Mouse (Mus musculus) heart, embryonic 10.5 days (tissue): ENCODE measurements around the gene Eif3l. TPM values are rescaled to one million over a fixed set of nuclear protein-coding genes. Genes with fewer than 3 reads are reported as not detected.
A peak's percentile ranks its signal among the peaks of the same experiment; 100 is the strongest.

Source experiments
- DNase-seq: peaks from one replicate; pipeline ENCODE4 v3.0.0-alpha.2; 2017; ENCODE audit warnings: low spot score
- H3K27ac ChIP-seq: fragments of 300-500 bp; sonication (generic); 2 replicates; pipeline ENCODE4 v1.5.1; 2016; ENCODE audit warnings: mild to moderate bottlenecking
- H3K27me3 ChIP-seq: fragments of 300-500 bp; sonication (generic); 2 replicates; pipeline ENCODE4 v1.6.1; 2016; ENCODE audit warnings: mild to moderate bottlenecking; ENCODE audit not compliant: poor library complexity, insufficient read depth, severe bottlenecking
- H3K36me3 ChIP-seq: fragments of 300-500 bp; sonication (generic); 2 replicates; pipeline ENCODE4 v1.6.1; 2016; ENCODE audit warnings: mild to moderate bottlenecking, moderate library complexity
- H3K4me1 ChIP-seq: fragments of 300-500 bp; sonication (generic); 2 replicates; pipeline ENCODE4 v1.6.1; 2016; ENCODE audit warnings: mild to moderate bottlenecking
- H3K4me3 ChIP-seq: fragments of 300-500 bp; sonication (generic); 2 replicates; pipeline ENCODE4 v1.5.1; 2016; ENCODE audit warnings: mild to moderate bottlenecking, moderate library complexity
- H3K9me3 ChIP-seq: fragments of 300-500 bp; sonication (generic); 2 replicates; pipeline ENCODE4 v1.6.1; 2016; ENCODE audit warnings: mild to moderate bottlenecking, moderate library complexity
- WGBS: fragments of 180-500 bp; shearing (Covaris S2); methylation state at CpG from one replicate; pipeline ENCODE4 v1.1.7; 2016; 5-methylcytosine and 5-hydroxymethylcytosine counted together
- polyA plus RNA-seq: library from polyadenylated mRNA; unstranded; fragments of >200 nt; fragmentation: Nextera tagmentation; extraction: Ambion mirVana; gene quantifications from 2 replicates; pipeline ENCODE4 v1.2.1, GENCODE M21; 2016

The Eif3l gene
- polyA plus RNA-seq, 1 experiment from 2014 or later: 226 TPM

DNA sequence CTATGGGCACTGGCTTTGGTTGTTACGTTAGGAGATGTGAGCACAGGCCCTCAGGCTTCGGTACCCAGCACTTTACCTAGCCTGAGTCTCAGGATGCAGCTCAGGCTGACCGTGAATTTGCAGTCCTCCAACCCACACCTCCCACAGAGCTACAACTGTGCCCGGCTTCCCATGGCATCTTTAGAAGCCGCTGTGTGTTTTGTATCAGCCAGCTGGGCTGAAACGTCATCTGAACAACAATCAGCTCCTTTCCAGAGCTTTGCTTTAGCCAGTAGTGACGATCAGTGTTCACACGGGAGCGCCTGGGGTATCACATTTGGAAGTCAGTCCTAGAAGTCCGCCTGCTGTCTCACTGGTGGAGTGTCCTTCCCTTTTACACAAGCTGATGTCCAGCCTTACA is 28.3 kb downstream of the Eif3l start:
- H3K4me3 ChIP-seq: no peak overlapping the region
- peak overlapping the region; percentile 6; the same call in 1 of the 2 replicates for H3K27ac ChIP-seq
- no peaks in the 10 kb centered on the region for H3K36me3 ChIP-seq
- 76% methylated on average over 10 of the region's 10 CpGs for WGBS
- DNase-seq: no peak
- H3K27me3 ChIP-seq: no peaks in the 10 kb centered on the region
- no peaks in the 10 kb centered on the region for H3K9me3 ChIP-seq
- H3K4me1 ChIP-seq: peaks cover 48% of the 10 kb centered on the region

DNA sequence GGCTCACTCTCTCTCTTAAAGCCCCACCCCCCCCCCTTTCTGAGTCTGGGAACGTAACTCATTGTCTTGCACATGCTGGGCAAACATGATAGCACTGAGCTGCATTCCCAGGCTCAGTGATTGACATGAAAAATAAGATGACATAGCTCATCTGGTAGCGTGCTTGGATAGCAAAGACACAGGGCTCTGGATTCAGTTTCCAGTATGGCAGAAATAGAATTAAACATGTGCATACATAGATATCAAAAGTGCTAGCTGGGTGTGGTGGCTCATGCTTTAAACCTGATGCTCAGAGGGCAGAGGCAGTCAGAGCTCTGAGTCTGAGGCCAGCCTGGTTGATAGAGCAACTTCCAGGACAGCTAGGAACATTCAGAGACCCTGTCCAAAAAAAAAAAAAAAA is 30.8 kb downstream of the Eif3l start:
- no peak overlapping the region for H3K4me3 ChIP-seq
- no peaks in the 10 kb centered on the region for H3K36me3 ChIP-seq
- H3K27me3 ChIP-seq: no peaks in the 10 kb centered on the region
- no peak for DNase-seq
- no peaks in the 10 kb centered on the region for H3K9me3 ChIP-seq
- WGBS: 41% methylated on average over 2 of the region's 2 CpGs
- peaks cover 47% of the 10 kb centered on the region for H3K4me1 ChIP-seq
- H3K27ac ChIP-seq: no peak overlapping the region

DNA sequence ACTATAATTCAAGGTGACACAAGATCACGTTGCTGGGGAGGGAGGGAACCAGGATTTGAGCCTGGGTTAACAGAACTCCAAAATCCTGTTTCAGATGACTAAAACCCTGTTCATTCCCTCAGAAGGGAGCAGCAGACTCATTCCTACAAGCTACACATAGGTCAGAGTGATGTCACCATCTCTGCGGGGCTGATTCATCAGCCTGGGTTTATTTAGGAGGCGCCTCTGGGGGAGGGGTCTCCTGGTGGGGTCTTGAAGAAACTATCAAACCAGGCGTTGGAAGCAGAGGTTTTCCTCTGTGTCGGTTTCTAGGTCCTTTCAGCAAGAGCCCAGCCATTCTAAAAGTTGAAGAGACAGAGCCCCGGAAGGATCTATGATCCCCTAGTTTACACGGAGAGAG is 33.0 kb downstream of the Eif3l start:
- H3K27me3 ChIP-seq: no peaks in the 10 kb centered on the region
- peaks cover 41% of the 10 kb centered on the region for H3K4me1 ChIP-seq
- H3K36me3 ChIP-seq: peaks cover 8% of the 10 kb centered on the region
- peak overlapping the region; percentile 98 for H3K27ac ChIP-seq
- H3K9me3 ChIP-seq: no peaks in the 10 kb centered on the region
- H3K4me3 ChIP-seq: peak overlapping the region; percentile 84
- no peak for DNase-seq
- 16% methylated on average over 7 of the region's 7 CpGs for WGBS

DNA sequence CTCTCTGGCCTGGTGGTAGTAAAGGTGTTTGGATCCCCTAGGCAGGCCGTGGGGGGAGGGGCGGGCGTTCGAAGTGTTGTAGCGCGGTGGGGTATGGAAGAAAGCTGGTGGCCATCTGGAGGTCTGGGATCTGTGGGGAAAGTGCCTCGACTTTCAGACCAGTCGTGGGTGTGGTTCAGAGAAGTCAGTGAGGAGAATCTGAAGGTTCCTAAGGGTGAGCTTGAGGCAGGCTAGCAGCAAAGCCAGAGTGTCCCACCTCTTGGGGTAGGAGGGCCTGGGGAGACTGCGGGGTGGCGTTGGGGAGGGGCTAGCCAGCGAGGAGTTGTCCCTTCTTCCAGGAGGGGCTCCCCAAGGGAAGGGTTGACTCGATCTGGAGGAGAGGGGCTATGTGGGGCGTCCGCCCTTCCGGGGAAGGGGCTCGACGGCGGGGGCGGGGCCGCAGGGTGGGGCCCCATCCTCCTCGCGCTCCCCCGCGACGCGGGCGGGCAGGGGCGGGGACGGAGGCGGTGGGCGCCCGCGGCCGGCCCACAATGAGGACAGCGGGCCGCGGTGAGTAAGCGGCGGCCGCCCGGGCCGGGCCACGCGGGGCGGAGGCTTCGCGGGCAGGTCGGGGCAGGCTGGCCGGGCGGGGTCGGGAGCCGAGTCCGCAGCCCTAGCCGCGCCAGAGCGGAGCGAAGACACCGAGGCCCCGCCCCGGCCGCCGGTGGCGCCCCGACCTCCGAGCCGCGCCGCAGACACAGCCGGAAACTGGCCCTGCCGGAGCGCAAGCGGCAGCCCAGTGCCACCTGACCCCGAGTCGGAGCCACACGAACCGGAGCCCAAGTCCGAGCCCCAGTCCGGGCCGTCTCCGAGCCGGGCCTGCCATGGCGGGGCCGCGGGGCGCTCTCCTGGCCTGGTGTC is 33.7 kb downstream of the Eif3l start, which contains the start of gene Micall1:
Micall1 (plus strand) TSS at position 478 of the 900 bp plus-strand sequence.
- WGBS: under 1% methylated on average over 79 of the region's 85 CpGs
- DNase-seq: peak; percentile 85
- Histone ChIP-seq H3K36me3 (peaks cover 15% of the 10 kb centered on the region), H3K27ac (peak within 1 kb of the TSS; percentile 98), H3K9me3 (no peaks in the 10 kb centered on the region), H3K4me3 (peak within 1 kb of the TSS; percentile 84), H3K27me3 (no peaks in the 10 kb centered on the region), H3K4me1 (peaks cover 41% of the 10 kb centered on the region)

DNA sequence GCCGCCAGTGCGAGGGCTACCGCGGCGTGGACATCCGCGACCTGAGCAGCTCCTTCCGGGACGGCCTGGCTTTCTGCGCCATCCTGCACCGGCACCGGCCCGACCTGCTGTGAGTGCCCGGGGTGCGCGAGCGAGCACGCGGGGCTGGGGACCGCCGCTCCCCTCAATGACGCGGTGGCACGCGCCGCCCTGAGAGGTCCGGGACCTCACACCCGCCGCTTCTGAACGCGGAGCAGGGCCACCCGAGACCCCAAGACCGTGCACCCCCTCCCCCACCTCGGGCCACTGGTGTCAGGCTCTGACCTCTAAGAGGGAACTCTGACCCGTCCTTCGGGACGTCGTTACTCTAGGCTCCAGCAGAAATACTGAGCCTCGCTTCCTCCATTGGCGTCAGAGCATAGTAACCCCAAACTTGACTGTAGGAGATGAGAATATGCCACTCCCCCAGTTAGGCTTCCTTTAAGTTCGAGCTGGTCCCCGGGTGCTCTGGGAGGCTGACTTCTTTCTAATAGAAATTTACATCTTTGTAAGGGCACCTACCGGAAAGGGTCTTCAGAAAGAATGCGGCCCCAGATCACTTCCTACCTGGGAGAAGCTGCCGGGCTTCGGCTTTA is 34.4 kb downstream of the Eif3l start:
- WGBS: under 1% methylated on average over 46 of the region's 46 CpGs
- Histone ChIP-seq H3K36me3 (peaks cover 21% of the 10 kb centered on the region), H3K4me1 (peaks cover 41% of the 10 kb centered on the region), H3K4me3 (peak overlapping the region; percentile 84), H3K27me3 (no peaks in the 10 kb centered on the region), H3K9me3 (no peaks in the 10 kb centered on the region), H3K27ac (peak overlapping the region; percentile 98)
- DNase-seq: peak; percentile 78

DNA sequence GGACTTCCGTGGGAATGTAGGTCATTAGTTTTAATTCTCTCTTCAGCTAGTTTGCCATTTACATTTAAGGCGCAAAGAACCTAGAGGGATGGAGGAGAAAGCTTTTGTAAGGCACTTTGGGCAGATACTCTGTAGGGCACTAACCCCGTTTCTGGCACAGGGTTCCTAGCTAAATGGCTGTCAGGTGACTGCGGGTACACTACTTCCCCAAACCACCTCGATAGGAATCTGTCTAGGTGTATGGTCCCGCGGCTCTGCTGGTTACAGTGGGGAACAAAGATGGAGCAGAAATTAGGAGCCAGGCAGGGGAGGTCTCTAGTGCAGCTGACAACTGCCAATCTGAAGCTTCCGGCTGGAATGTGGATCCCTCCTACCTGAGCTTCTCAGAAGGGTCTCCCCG is 35.1 kb downstream of the Eif3l start:
- H3K27ac ChIP-seq: peak overlapping the region; percentile 98
- H3K36me3 ChIP-seq: peaks cover 27% of the 10 kb centered on the region
- peak overlapping the region; percentile 84 for H3K4me3 ChIP-seq
- no peak for DNase-seq
- H3K4me1 ChIP-seq: peaks cover 47% of the 10 kb centered on the region
- no peaks in the 10 kb centered on the region for H3K9me3 ChIP-seq
- no peaks in the 10 kb centered on the region for H3K27me3 ChIP-seq
- WGBS: 14% methylated on average over 9 of the region's 9 CpGs

DNA sequence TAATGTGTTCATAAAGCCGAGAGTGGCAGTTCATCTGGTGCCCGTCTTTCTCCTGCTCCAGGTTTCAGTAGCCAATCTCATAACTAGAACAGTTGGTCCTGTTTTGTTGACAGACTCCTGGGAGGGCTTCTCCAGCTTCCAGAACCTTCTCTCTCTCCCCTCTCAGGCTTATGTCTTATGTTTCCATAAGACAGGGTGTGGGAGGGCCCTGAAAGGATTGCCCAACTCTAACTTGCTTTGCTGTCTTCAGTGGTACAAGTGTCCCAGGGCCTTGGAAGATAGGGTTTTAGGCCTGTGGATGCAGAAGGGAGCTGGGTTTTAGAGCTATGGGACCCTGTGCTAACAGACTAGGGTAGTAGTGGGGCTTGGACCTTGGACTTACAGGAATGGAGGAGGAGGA is 35.5 kb downstream of the Eif3l start:
- no peak for DNase-seq
- Histone ChIP-seq H3K27me3 (no peaks in the 10 kb centered on the region), H3K4me3 (peak overlapping the region; percentile 84), H3K4me1 (peaks cover 49% of the 10 kb centered on the region), H3K36me3 (peaks cover 32% of the 10 kb centered on the region), H3K27ac (0 out of 2 replicates have a peak overlapping the region, but pooled peaks have one; percentile 8), H3K9me3 (no peaks in the 10 kb centered on the region)
- WGBS: 68% methylated on average over 2 of the region's 2 CpGs

DNA sequence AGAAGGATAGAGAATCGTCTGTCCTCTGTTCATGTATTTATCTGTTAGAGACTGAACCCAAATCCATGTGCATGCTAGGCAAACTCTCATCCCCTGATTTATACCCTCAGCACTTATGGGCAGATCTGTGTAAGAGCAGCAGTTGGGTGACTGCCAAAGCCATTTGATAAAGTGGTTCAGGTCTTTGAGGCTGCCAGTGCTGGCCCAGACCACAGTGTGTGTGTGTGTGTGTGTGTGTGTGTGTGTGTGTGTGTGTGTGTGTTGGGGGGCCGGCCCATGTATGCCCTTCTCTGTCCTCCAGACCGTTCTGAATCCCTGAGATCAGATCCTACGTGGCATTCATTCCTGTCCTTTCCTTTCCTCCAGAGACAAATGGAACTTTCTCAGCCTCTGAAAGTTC is 36.8 kb downstream of the Eif3l start:
- 40% methylated on average over 4 of the region's 4 CpGs for WGBS
- Histone ChIP-seq H3K27me3 (no peaks in the 10 kb centered on the region), H3K36me3 (peaks cover 45% of the 10 kb centered on the region), H3K4me1 (peaks cover 49% of the 10 kb centered on the region), H3K27ac (peak overlapping the region; percentile 65; the same call in 1 of the 2 replicates), H3K9me3 (no peaks in the 10 kb centered on the region), H3K4me3 (no peak overlapping the region; the same call in 1 of the 2 replicates)
- peak; percentile 73 for DNase-seq

DNA sequence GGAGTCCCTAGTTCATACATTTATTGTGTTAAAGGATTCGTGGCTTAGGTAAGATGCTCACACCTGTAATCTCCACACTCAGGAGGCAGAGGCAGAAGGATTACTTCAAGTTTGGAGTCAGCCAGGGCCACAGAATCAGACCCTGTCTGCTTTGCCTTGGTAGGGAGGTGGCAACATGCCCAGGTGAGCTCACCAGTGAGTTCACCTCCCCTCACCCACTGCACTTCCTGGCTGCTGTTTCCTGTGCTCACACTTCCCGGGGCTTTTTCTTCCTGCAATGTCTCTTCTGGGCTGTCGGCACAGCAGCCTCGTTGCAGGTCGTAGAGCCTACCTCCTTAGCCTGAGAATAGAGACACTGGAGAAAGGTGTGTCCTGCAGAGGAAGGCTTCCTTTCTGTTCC is 40.3 kb downstream of the Eif3l start:
- DNase-seq: no peak
- Histone ChIP-seq H3K27me3 (no peaks in the 10 kb centered on the region), H3K4me3 (no peak overlapping the region), H3K27ac (no peak overlapping the region), H3K9me3 (no peaks in the 10 kb centered on the region), H3K4me1 (peaks cover 31% of the 10 kb centered on the region), H3K36me3 (peaks cover 80% of the 10 kb centered on the region)
- WGBS: 42% methylated on average over 5 of the region's 5 CpGs

DNA sequence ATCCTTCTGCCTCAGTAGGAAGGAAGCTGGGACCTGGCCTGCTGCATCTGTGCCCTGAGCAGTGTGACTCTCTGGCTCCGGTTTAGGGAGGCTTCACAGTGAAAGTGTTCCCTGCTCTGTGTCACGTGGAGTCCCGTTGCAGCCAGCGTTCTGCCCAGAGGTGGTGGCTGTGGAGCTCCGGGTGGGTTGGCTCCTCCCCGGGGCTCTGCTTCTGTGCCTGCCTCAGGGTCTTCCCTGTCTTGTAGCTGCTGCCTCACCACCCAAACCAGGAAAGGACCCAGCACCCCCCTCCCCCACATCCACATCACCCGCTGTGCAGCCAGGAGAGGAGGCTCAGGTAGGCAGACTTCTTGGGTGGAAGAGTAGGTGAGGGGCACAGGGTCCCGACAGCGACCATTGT is 44.5 kb downstream of the Eif3l start:
- Histone ChIP-seq H3K27ac (no peak overlapping the region), H3K27me3 (no peaks in the 10 kb centered on the region), H3K4me3 (no peak overlapping the region), H3K36me3 (peaks cover 99% of the 10 kb centered on the region), H3K4me1 (peaks cover 18% of the 10 kb centered on the region; the same call in 1 of the 2 replicates), H3K9me3 (no peaks in the 10 kb centered on the region)
- 72% methylated on average over 9 of the region's 9 CpGs for WGBS
- no peak for DNase-seq

DNA sequence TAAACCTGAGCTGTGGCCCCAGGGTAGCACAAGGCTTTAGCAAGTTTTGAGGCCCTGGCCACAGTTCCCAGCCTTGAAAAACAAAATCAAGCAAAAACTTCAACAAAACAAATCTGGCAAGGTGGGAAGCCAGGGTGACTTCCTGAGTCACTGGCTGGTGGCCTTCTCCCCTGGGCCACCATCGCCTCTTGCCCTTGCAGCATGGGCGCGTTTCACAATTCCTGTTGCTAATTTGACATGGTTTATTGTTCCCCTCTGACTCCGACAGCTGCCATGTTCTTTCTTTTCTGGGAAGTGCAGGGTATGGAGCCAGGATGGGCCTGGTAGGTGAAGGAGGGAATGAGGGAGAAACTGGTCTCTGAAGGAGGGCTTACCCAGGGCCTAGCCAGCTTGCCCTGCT is 47.1 kb downstream of the Eif3l start:
- no peak for DNase-seq
- Histone ChIP-seq H3K36me3 (peaks cover 99% of the 10 kb centered on the region), H3K9me3 (no peaks in the 10 kb centered on the region), H3K27me3 (no peaks in the 10 kb centered on the region), H3K4me3 (no peak overlapping the region), H3K27ac (no peak overlapping the region), H3K4me1 (peaks cover 11% of the 10 kb centered on the region; the same call in 1 of the 2 replicates)
- 80% methylated on average over 4 of the region's 4 CpGs for WGBS

DNA sequence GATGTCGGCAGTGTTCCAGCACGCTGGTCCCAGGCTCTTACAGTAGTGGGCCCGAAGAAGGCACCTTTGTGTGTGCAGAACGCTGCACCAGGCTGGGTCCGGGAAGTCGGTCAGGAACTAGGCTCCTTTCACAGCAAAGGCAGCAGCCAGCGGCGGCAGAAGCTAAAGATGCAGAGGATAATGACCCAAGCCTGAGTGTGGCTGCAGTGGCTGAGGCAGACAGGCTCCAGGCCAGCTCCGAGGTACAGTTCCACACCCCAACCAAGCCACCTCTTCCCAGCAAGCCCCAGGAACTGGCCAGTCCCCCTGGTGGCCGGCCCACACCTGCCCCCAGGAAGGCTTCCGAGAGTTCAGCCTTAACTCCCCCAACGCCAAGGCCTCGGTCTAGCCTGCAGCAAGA is 47.6 kb downstream of the Eif3l start:
- Histone ChIP-seq H3K27me3 (no peaks in the 10 kb centered on the region), H3K4me1 (peaks cover 11% of the 10 kb centered on the region; the same call in 1 of the 2 replicates), H3K4me3 (no peak overlapping the region), H3K36me3 (peaks cover 99% of the 10 kb centered on the region), H3K9me3 (no peaks in the 10 kb centered on the region), H3K27ac (no peak overlapping the region)
- no peak for DNase-seq
- WGBS: 77% methylated on average over 13 of the region's 13 CpGs

DNA sequence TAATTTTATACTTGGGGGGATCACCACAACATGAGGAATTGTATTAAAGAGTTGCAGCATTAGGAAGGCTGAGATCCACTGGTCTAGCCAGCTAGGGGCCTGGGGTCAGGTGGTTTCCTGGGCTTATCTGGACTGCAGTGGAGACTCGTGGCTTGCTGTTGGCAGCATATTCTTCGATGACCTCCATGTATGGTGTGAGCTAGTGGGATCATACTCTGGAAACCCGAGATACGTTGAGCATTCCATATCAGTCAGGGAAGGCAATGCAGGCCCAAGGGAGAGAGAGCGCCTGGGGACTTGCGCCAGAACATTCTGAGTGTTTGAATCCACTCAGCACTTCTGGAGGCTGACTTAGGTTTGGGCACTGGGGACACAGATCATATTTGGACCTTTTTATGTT is 48.8 kb downstream of the Eif3l start:
- no peak for DNase-seq
- Histone ChIP-seq H3K4me3 (no peak overlapping the region), H3K27ac (peak overlapping the region; percentile 9; the same call in 1 of the 2 replicates), H3K36me3 (peaks cover 99% of the 10 kb centered on the region), H3K4me1 (peaks cover 11% of the 10 kb centered on the region; the same call in 1 of the 2 replicates), H3K9me3 (no peaks in the 10 kb centered on the region), H3K27me3 (no peaks in the 10 kb centered on the region)
- WGBS: 64% methylated on average over 6 of the region's 6 CpGs
